Mouse (Mus musculus): ENCODE measurements around the gene Cd47.

- TF ChIP-seq CTCF (IDR thresholded peaks at IDR 0.05; ENCODE audit: extremely low read depth, insufficient read depth, insufficient read length, insufficient replicate concordance) (no peak), POLR2A (IDR thresholded peaks at IDR 0.05; ENCODE audit: low read depth, low read length) (no peak)
Observed at GRCm38 (mm10) chr16:49904248-49904930, 104.1 kb downstream of the Cd47 start.
